Mouse (Mus musculus) testis, postnatal 10 days (tissue): ENCODE results near the gene Rev3l.

ENCODE experiments used
- DNase-seq: peaks from one replicate; pipeline ENCODE4 v3.0.0; 2021; ENCODE audit warnings: low spot score

The Rev3l gene

DNA sequence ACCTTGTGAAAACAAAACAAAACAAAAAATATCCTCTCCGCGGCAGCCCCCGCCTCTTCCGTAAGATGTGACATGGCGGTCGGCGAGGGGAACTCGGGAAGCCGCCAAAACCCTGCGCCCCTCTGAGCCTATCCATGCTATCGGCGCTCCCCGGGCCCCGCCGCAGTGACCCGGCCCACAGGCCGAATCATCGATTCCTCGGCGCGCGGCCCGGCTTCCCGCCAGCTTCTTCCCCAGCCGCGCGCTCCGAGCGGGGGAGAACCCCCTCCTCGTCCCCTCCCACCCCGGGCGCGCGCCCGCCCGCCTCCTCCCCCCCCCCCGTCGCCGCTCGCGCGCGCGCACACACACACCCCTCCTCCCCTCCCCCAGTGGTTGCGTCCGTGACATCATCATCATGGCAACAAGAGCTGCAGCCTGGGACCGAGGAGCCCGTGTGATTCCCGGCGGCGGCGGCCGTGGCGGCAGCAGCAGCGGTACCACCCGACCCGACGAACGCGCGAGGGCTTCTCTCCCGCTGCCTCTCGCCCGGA, at the start of gene Rev3l:
Gene Rev3l, plus strand, starts transcription at position 383 of the 530 bp plus-strand sequence.
- DNase-seq: peak; percentile 95

DNA sequence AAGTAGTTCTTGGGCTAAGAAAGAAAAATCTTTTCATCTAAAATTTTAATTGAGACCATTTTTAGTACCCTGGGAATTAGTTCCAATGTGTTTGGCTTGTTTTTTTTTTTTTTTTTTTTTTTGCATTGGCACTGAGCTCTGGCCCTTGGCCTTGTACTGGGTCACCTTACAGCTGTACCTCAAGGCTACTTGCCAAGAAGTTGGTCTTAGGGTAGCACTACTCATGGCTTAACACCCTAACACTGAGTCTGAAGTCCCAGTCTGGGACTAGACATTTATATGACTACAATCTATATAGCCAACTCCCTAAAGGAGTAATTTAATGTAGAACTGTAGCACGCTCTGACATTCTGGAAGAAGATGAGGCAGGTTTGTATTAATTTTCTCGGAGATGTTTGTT, 49.4 kb upstream of the Rev3l start:
- DNase-seq: no peak

- no peak for DNase-seq
These were observed 48.4 kb upstream of the Rev3l start for GRCm38 (mm10) chr10:39683481-39683880.

GRCm38 (mm10) chr10:39686811-39687210, 45.1 kb upstream of the Rev3l start:
- DNase-seq: no peak

DNA sequence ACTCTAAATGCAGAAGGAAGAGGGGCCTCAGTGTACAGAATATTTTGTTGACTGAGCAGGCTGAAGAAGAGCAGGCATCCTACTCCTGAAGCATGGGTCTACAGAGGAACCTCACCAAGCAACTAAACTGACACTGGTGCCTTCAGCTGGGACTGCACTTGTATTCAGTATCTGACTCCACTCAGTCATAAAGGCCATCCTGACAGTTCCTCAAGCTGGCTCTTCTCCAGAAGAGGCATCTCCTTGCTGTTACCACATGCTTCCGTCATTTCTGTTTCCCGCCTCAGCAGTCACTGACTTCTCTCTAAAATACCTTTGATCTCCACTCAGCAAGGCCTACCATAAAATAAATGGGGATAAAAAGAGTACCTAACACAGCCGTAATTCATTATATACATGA, 44.1 kb upstream of the Rev3l start:
- no peak for DNase-seq

GRCm38 (mm10) chr10:39691351-39692064, 40.4 kb upstream of the Rev3l start:
- no peak for DNase-seq

DNA sequence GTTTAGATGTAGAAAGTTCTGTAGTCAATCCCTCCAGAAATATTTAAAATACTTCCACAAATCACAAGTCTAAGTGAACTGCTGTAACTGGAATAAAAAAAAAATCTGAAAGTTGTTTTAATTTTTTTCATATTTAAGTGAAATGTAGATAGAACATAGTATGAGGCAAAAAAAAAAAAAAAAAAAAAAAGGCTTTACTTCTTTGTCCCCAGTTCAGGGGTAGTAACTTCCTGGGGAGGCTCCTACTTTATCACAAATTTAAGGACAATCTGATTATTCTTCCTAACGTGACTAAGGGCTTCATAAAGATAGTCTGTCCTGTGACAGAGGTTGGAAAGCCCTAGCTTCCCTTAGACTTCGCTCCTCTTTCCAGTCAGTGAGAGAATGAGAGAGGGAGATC, 39.8 kb upstream of the Rev3l start:
- no peak for DNase-seq

DNA sequence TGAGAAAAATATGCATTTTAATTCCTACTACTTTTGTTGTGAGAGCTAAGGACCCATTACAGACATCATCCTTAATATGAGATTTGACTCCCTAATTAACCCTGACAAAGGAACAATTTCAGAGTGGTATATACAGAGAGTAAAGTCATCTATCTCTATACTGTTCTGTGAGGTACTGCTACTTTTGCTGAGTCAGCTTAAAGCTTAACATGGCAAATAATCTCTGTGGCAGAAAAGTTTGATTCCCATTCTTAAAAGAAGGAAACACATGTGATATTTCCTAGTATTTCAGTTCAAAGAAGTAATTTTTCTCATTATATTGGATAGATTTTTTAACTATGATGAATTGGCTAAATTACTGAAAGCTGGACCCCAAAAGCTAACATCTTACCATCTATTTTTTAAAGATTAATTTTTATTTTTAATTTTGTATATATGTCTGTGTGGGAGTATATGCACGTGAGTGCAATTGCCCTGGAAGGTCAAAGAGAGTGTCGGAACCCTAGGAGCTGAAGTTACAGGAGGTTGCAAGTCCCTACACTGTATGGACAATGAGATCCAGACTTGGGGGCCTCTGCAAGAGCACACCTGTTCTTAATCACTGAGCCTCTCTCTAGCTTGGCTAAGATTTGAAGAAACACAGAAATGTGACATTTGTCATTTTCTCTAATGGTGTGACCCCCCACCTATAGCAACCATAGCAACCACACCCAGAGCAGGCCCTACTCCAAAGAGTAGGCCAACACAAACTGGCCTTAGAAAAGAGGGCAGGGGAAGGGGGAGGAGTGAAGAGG, 24.0 kb upstream of the Rev3l start:
- DNase-seq: no peak

GRCm38 (mm10) chr10:39716936-39717335, 15.0 kb upstream of the Rev3l start:
- no peak for DNase-seq

GRCm38 (mm10) chr10:39730976-39731735, 762 bp upstream of the Rev3l start:
- peak; percentile 97 for DNase-seq

GRCm38 (mm10) chr10:39732266-39733100, 565 bp downstream of the Rev3l start:
- peak; percentile 84 for DNase-seq

GRCm38 (mm10) chr10:39733101-39733399, 1.1 kb downstream of the Rev3l start:
- no peak for DNase-seq

- no peak for DNase-seq
These were observed 1.6 kb downstream of the Rev3l start for GRCm38 (mm10) chr10:39733421-39733930.

DNA sequence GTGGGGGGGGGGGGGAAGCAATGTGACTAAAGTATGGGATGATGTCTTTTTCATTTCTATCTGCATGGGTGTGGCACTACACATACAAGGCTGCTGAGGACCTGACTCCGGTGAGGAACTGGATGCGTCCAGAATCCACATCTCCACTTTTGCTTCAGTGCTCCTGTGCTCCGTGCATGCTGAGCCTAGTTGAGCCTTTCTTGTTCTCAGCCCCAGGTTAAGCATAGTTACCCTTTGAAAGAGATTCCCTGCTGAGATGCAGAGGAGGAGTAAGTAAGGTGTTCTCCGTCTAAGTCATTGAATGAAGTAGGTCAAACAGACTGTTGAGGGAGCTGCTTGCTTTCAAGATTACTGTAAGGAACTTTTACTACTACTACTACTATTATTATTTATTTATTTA, 4.3 kb downstream of the Rev3l start:
- DNase-seq: no peak

DNA sequence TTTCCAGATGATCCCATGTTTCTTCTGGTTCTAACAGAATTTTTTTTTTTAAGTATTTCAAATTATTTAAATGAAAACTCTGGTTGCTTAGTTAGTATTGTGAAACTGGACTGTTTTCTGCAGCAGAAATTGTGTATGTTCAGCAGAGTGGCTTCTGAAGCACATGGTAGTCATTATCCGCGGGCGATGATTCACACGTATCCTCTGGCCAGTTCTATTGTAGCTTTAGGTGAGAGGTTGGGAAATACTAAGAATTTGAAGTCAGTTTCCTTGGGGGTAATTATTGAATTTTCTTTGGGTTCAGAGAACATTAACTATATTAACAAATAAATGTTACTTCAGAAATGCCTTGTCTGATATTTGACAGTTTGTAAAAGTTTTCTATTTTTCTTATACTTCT, 10.1 kb downstream of the Rev3l start:
- no peak for DNase-seq

DNA sequence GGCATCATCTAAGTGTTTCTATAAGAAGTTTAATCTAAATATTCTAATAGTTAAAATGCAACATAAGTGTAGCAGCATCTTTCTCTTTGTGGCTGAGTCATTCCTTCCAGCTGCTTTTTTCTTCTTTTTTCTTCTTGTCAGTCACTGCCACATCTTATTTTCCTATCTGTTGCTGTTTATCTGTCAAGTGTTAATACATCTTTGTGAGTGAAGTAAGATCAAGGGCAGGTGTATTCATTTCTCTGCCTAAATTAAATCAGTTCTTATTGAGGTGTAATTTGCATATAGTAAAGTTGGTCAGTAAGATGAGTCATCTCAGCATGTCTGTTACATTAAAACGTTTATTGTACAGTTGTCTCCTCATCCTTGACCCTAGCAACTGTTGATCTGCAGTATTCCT, 32.8 kb downstream of the Rev3l start:
- DNase-seq: no peak

DNA sequence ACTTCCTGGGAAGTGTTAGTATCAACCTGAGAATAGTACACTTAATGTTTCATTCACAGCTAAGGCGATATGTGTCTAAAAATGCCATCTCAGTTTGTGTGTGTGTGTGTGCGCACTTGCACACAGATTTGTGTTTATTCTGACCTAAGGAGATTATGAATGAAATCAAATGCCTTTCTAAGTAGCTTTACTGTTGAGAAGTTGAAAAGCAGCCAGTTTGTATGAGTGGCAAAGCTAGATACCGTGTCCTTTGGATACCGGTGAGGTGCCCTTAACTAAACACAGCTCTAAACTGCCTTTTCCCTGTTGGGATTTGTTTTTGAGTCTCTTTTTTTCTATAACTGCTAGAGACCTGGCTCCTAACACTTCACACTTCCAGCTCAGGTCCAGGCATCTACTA, 34.8 kb downstream of the Rev3l start:
- DNase-seq: no peak

GRCm38 (mm10) chr10:39772259-39772658, 40.3 kb downstream of the Rev3l start:
- DNase-seq: no peak

DNA sequence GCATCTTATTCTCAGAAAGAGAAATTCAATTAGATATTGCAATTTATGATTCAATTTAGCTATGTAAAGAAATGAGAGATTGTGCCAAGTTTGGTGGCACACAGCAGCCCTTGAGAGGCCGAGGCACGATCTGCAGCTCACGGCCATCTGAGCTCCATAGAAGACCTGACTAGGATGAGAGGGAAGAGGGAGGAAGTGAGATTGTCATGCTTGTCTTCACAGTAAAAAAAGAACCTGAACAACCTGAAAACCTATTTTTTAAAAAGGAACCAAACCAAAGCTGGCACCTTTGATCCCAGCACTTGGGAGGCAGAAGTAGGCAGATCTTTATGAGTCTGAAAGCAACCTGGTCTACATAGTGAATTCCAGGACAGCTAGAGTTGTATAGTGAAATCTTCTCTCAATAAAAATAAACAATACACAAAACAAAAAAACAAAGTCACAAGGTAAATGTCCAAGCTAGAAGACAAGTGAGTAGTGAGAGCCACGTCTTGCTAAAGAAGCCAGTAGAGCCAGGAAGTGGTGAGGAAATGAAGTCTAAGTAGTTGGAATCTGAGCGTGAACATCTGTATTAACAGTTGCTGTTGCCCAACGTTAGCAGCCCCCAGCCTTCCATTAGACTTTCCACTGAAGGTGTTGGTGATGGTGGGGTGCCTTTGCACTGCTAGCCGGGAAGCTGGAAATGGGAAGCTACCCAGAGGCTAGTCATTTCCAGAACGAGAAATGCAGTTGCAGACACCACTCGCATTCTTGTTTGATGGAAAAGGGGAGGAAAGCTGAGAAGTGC, 42.2 kb downstream of the Rev3l start:
- no peak for DNase-seq

DNA sequence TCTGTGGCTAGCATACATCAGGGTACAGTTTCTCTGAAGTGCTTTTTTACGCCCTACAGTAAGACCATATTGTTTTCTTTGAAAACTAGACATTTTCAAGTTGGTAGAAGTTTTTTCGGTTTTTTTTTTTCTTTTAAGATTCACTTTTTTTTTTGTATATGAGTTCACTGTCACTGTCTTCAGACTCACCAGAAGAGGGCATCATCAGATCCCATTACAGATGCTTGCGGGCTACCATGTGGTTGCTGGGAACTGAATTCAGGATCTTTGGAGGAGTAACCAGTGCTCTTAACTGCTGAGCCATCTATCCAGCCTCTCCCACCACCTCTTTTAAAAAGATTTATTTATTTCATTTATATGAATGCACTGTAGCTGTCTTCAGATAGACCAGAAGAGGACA, 45.0 kb downstream of the Rev3l start:
- DNase-seq: no peak

- DNase-seq: no peak
These were observed 46.4 kb downstream of the Rev3l start for GRCm38 (mm10) chr10:39778305-39778704.
